Mouse (Mus musculus) left cerebral cortex, postnatal 25 days (tissue): ENCODE results near the gene Rpusd2. TPM values are rescaled to one million over a fixed set of nuclear protein-coding genes. Genes with fewer than 3 reads are reported as not detected.
"Not testable (repeated sequence)": the region's sequence is repeated elsewhere in the genome, so short reads cannot be mapped to it uniquely, and the experiment has no call there.

Experiments used
- DNase-seq, 2 experiments: peaks; one replicate each; pipeline ENCODE4 v3.0.0; 2022; ENCODE audit warnings: low spot score in 2 of 2, mixed read lengths in 1 of 2
- intact Hi-C: fragments of 180-260 bp; cut with DNase I; formaldehyde crosslinking; loops from one replicate; pipeline ENCODE4 v1.15.1; 2025
- total RNA-seq, 2 experiments: library from RNA; stranded (reverse); gene quantifications; 2 replicates each; pipeline ENCODE4 v1.2.3; 2021

The Rpusd2 gene
- total RNA-seq: 1 to 10 TPM; 7.6 to 7.7 TPM

GRCm38 (mm10) chr2:119034656-119035396 lies at the start of gene Rpusd2:
Gene Rpusd2, plus strand, starts transcription at chr2:119034790.
- intact Hi-C loops: no loop called here

GRCm38 (mm10) chr2:118995490-118995889 lies 39.1 kb upstream of the Rpusd2 start:
- intact Hi-C loops: no loop called here
- peak; percentile 31 to 82 for DNase-seq

More at GRCm38 (mm10) chr2:119034656-119035396, at the start of gene Rpusd2:
- DNase-seq: peak; percentile 96 to 97

- intact Hi-C loops: no loop called here
- DNase-seq: no peak
These were observed 38.4 kb upstream of the Rpusd2 start for GRCm38 (mm10) chr2:118995919-118996797.

GRCm38 (mm10) chr2:118996798-118997105 lies 37.8 kb upstream of the Rpusd2 start:
- intact Hi-C loops: no loop called here
- DNase-seq: no peak

- DNase-seq: no peak
- intact Hi-C loops: no loop called here
These were observed 36.3 kb upstream of the Rpusd2 start for GRCm38 (mm10) chr2:118998115-118998866.

GRCm38 (mm10) chr2:118999025-118999639 lies 35.5 kb upstream of the Rpusd2 start:
- DNase-seq: no peak

GRCm38 (mm10) chr2:119006886-119007285 lies 27.7 kb upstream of the Rpusd2 start:
- intact Hi-C loops: no loop called here
- DNase-seq: no peak

More at GRCm38 (mm10) chr2:118999025-118999639, 35.5 kb upstream of the Rpusd2 start:
- intact Hi-C loops: no loop called here

GRCm38 (mm10) chr2:119009376-119009775 lies 25.2 kb upstream of the Rpusd2 start:
- intact Hi-C loops: no loop called here
- no peak for DNase-seq

- intact Hi-C loops: no loop called here
- no peak for DNase-seq
These were observed 19.6 kb upstream of the Rpusd2 start for GRCm38 (mm10) chr2:119014989-119015388.

GRCm38 (mm10) chr2:119015604-119016180 lies 18.9 kb upstream of the Rpusd2 start:
- intact Hi-C loops: no loop called here
- no peak for DNase-seq

- DNase-seq: not testable (repeated sequence)
These were observed 18.3 kb upstream of the Rpusd2 start for GRCm38 (mm10) chr2:119016312-119016711.

GRCm38 (mm10) chr2:119017647-119018046 lies 16.9 kb upstream of the Rpusd2 start:
- no peak for DNase-seq
- intact Hi-C loops: no loop called here

More at GRCm38 (mm10) chr2:119016312-119016711, 18.3 kb upstream of the Rpusd2 start:
- intact Hi-C loops: not testable (repeated sequence)

- DNase-seq: peak in 1 of 2 experiments; percentile 22
- intact Hi-C loops: no loop called here
These were observed 16.0 kb upstream of the Rpusd2 start for GRCm38 (mm10) chr2:119018391-119019122.

GRCm38 (mm10) chr2:119019131-119019530 lies 15.5 kb upstream of the Rpusd2 start:
- intact Hi-C loops: no loop called here
- no peak for DNase-seq

- intact Hi-C loops: no loop called here
- DNase-seq: no peak
These were observed 15.1 kb upstream of the Rpusd2 start for GRCm38 (mm10) chr2:119019538-119019937.

- intact Hi-C loops: no loop called here
- DNase-seq: no peak
These were observed 11.4 kb upstream of the Rpusd2 start for GRCm38 (mm10) chr2:119023154-119023660.

- intact Hi-C loops: no loop called here
- DNase-seq: no peak
These were observed 9.9 kb upstream of the Rpusd2 start for GRCm38 (mm10) chr2:119024536-119025238.

- no peak for DNase-seq
- intact Hi-C loops: no loop called here
These were observed 9.4 kb upstream of the Rpusd2 start for GRCm38 (mm10) chr2:119025239-119025616.
